Mouse (Mus musculus) kidney, postnatal 0 days (tissue): ENCODE measurements around the gene Mapk7. TPM values are rescaled to one million over a fixed set of nuclear protein-coding genes. Genes with fewer than 3 reads are reported as not detected.

Source experiments
- ATAC-seq: fragments of 200-750 bp; cut with Nextera tagmentation; replicated peaks from 2 replicates; pipeline ENCODE4 v1.8.0; 2017; ENCODE audit warnings: low read depth, moderate number of reproducible peaks, moderate TSS enrichment, moderate library complexity; ENCODE audit not compliant: low FRiP score
- DNase-seq: peaks from one replicate; pipeline ENCODE4 v3.0.0-alpha.2; 2016; ENCODE audit warnings: low spot score
- H3K27ac ChIP-seq: fragments of 300-500 bp; sonication (generic); 2 replicates; pipeline ENCODE4 v1.5.1; 2014; ENCODE audit warnings: mild to moderate bottlenecking
- H3K27me3 ChIP-seq: fragments of 300-500 bp; sonication (generic); 2 replicates; pipeline ENCODE4 v1.6.1; 2014; ENCODE audit warnings: low read length, mixed read lengths; ENCODE audit not compliant: insufficient read depth
- H3K36me3 ChIP-seq: fragments of 300-500 bp; sonication (generic); 2 replicates; pipeline ENCODE4 v1.6.1; 2014; ENCODE audit warnings: low read length, mixed read lengths; ENCODE audit not compliant: insufficient read depth
- H3K4me1 ChIP-seq: fragments of 300-500 bp; sonication (generic); replicated peaks from 2 replicates; pipeline ENCODE4 v1.6.1; 2014; ENCODE audit warnings: antibody characterized with exemption, low read length, mixed read lengths; ENCODE audit not compliant: insufficient read depth
- H3K4me2 ChIP-seq: fragments of 300-500 bp; sonication (generic); 2 replicates; pipeline ENCODE4 v1.6.1; 2014; ENCODE audit warnings: mild to moderate bottlenecking, low read length, moderate library complexity, mixed read lengths
- H3K4me3 ChIP-seq: fragments of 300-500 bp; sonication (generic); replicated peaks from 2 replicates; pipeline ENCODE4 v1.5.1; 2014; ENCODE audit warnings: low read depth, low read length
- H3K9ac ChIP-seq: fragments of 300-500 bp; sonication (generic); 2 replicates; pipeline ENCODE4 v1.6.1; 2014; ENCODE audit warnings: low read depth, low read length
- H3K9me3 ChIP-seq: fragments of 300-500 bp; sonication (generic); replicated peaks from 2 replicates; pipeline ENCODE4 v1.6.1; 2016; ENCODE audit warnings: low read length, inconsistent platforms, mixed read lengths
- CTCF ChIP-seq: IDR thresholded peaks from 2 replicates; pipeline ENCODE4 v1.5.1; 2016; ENCODE audit warnings: antibody characterized with exemption, low read depth, mild to moderate bottlenecking, moderate library complexity
- WGBS: fragments of 180-500 bp; shearing (Covaris S2); extraction: QIAGEN DNeasy Blood & Tissue Kit; methylation state at CpG from one replicate; pipeline ENCODE4 v1.1.7; 2014; 5-methylcytosine and 5-hydroxymethylcytosine counted together
- polyA plus RNA-seq: library from polyadenylated mRNA; unstranded; fragments of >200 nt; fragmentation: Nextera tagmentation; extraction: Ambion mirVana; gene quantifications from 2 replicates; pipeline ENCODE4 v1.2.1, GENCODE M21; 2015

Gene Mapk7
- polyA plus RNA-seq, 1 experiment from 2014 or later: 30.9 TPM

DNA sequence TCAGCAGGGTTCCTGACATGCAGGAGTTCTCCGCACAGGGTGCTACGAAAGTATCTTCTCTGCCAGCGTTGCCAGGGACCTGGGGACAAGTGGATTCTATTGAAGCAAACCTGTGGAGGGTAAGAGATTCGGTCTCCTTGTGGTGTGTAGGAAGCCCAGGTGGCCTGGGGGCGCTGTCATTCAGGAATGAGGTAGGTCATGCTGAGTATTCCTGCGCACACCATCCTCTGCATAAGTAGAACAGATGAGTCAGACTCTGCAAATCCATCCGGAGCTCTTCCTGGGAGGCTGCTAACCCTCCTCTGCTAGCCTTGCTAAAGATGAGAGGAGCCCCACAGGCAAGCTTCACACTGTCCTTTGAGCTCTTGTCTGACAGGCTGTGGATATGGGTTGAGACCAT, 52.5 kb downstream of the Mapk7 start:
- DNase-seq (no peak), ATAC-seq (no peak)
- H3K9me3 ChIP-seq: no peaks in the 10 kb centered on the region
- no peak for TF ChIP-seq CTCF
- H3K4me2 ChIP-seq: no peak overlapping the region
- no peaks in the 10 kb centered on the region for H3K4me1 ChIP-seq
- H3K36me3 ChIP-seq: no peaks in the 10 kb centered on the region
- no peak overlapping the region for H3K27ac ChIP-seq
- no peaks in the 10 kb centered on the region for H3K27me3 ChIP-seq
- no peak overlapping the region for H3K4me3 ChIP-seq
- 87% methylated on average over 7 of the region's 7 CpGs for WGBS
- H3K9ac ChIP-seq: no peak overlapping the region

DNA sequence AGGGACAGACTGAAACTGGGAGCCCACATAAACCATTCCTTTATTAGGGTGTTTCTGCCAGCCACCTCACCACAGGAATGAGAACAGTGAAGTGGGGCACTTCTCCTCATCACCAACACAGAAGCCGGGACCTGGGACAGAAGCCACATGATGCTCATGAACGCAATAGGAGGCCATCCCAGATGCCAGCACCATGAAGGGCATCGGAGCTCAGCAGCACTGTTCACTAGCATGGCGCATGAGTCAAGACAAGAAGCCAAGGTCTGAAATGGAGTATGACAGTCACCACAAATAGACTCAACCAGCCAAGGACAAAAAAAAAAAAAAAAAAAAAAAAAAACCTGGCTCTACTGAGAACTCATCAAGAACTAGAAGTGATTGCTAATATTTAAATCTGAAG, 53.8 kb downstream of the Mapk7 start:
- Histone ChIP-seq H3K4me1 (no peaks in the 10 kb centered on the region), H3K9me3 (no peaks in the 10 kb centered on the region), H3K4me3 (no peak overlapping the region), H3K4me2 (no peak overlapping the region), H3K27ac (no peak overlapping the region), H3K27me3 (no peaks in the 10 kb centered on the region), H3K36me3 (no peaks in the 10 kb centered on the region), H3K9ac (no peak overlapping the region)
- ATAC-seq (no peak), DNase-seq (no peak)
- TF ChIP-seq CTCF: no peak
- WGBS: 91% methylated on average over 4 of the region's 4 CpGs

DNA sequence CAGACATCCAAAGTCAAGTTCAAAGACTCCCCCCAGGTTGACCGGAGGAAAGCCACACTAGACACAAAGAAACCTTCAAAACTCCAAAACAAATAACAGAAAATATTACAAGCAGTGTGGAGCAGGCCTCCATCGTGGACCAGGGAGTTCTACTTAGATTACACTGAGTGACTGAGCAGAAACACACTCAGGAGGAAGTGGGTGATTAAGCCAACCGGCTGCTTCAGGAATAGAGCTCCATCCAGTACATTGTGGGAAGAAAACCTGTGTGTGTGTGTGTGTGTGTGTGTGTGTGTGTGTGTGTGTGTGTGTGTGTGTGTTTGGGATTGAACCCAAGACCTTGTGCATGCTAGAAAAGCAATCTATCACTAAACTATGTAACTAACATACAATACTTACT, 55.0 kb downstream of the Mapk7 start:
- no peak overlapping the region for H3K27ac ChIP-seq
- no peaks in the 10 kb centered on the region for H3K4me1 ChIP-seq
- DNase-seq (no peak), ATAC-seq (no peak)
- no peaks in the 10 kb centered on the region for H3K36me3 ChIP-seq
- no peaks in the 10 kb centered on the region for H3K27me3 ChIP-seq
- H3K4me2 ChIP-seq: no peak overlapping the region
- H3K4me3 ChIP-seq: no peak overlapping the region
- H3K9ac ChIP-seq: no peak overlapping the region
- no peaks in the 10 kb centered on the region for H3K9me3 ChIP-seq
- WGBS: 64% methylated on average over 3 of the region's 3 CpGs
- no peak for TF ChIP-seq CTCF

Other genes starting within 250 kb of the Mapk7 start
- gene Aldh3a2, start 226.9 kb downstream of the Mapk7 start, polyA plus RNA-seq: 45.0 and 46.2 TPM in 2 replicates
- gene Slc47a2, start 151.5 kb downstream of the Mapk7 start, polyA plus RNA-seq: 0.17 and 0.22 TPM in 2 replicates
- 45.7 and 51.5 TPM in 2 replicates for gene Slc47a1, start 116.1 kb downstream of the Mapk7 start, polyA plus RNA-seq
- gene Rnf112, start 40.3 kb downstream of the Mapk7 start, polyA plus RNA-seq: 0.05 and 0.13 TPM in 2 replicates
- gene Mfap4, start 9.0 kb downstream of the Mapk7 start, polyA plus RNA-seq: 100 and 114 TPM in 2 replicates
- 32.9 and 33.8 TPM in 2 replicates for gene B9d1, start 10.7 kb upstream of the Mapk7 start, polyA plus RNA-seq
- gene Epn2, start 85.3 kb upstream of the Mapk7 start, polyA plus RNA-seq: 22.1 and 22.4 TPM in 2 replicates
- gene Grap, start 158.9 kb upstream of the Mapk7 start, polyA plus RNA-seq: 8.2 and 9.1 TPM in 2 replicates
- 2.7 and 2.9 TPM in 2 replicates for gene Fam83g, start 189.7 kb upstream of the Mapk7 start, polyA plus RNA-seq
- 19.6 and 21.2 TPM in 2 replicates for gene Slc5a10, start 226.4 kb upstream of the Mapk7 start, polyA plus RNA-seq